Mouse (Mus musculus) liver, postnatal 0 days (tissue): ENCODE data around the gene Dhdh.

Experiments used
- CTCF ChIP-seq: sonication (generic); IDR thresholded peaks from 2 replicates; pipeline ENCODE4 v1.5.1; 2016; ENCODE audit warnings: antibody characterized with exemption, low read depth
- EP300 ChIP-seq: IDR thresholded peaks from 2 replicates; pipeline ENCODE4 v1.6.1; 2016; ENCODE audit warnings: antibody characterized with exemption, low read depth, mild to moderate bottlenecking

DNA sequence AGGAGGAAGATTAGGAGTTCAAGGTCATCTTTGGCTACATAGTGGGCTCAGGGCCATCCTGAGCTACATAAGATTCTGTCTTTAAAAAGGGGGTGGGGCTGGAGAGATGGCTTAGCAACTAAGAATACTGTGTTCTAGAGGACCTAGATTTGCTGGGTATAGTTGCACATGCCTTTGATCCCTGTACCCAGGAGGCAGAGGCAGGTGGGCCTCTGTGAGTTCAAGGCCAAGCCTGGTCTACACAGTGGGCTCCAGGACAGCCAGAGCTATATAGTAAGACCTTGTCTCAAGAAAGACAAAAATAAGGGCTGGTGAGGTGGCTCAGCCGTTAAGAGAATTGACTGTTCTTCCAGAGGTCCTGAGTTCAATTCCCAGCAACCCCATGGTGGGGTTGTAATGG is 38.6 kb downstream of the Dhdh start:
- TF ChIP-seq EP300 (no peak), CTCF (no peak)
